Mouse (Mus musculus) E14TG2a.4 (cell line): ENCODE measurements at regions not wholly inside any gene's neighbourhood (a gene's known extent, or its start where the extent isn't known, plus 50 kb on each side); places are given as distances from the start of the nearest gene placed in this dataset.

Source experiments
- CTCF ChIP-seq: conservative IDR thresholded peaks from 2 replicates; pipeline ENCODE4 v1.5.1; 2014; ENCODE audit warnings: low read length
- NANOG ChIP-seq: IDR thresholded peaks from 2 replicates; pipeline ENCODE4 v1.6.1; 2014; ENCODE audit warnings: borderline replicate concordance, low read length, mixed read lengths
- POU5F1 ChIP-seq: IDR thresholded peaks from 2 replicates; pipeline ENCODE4 v1.6.1; 2014; ENCODE audit warnings: low read length, borderline replicate concordance

- TF ChIP-seq CTCF = no peak
- no peak for TF ChIP-seq NANOG
- TF ChIP-seq POU5F1 = no peak
Observed at GRCm38 (mm10) chr13:16642450-16642994, 630.9 kb downstream of the Inhba start.
